Mouse (Mus musculus) ovary, postnatal 36 days (tissue): ENCODE results near the gene Apoc2.

ENCODE experiments used
- DNase-seq: peaks from one replicate; pipeline ENCODE4 v3.0.0; 2022; ENCODE audit warnings: low spot score, mixed read lengths

The Apoc2 gene

GRCm38 (mm10) chr7:19677872-19678271 is at the start of gene Apoc2:
TSS of gene Apoc2 (minus strand) at chr7:19677941.
- DNase-seq, result no peak

- DNase-seq, result no peak
Measured at GRCm38 (mm10) chr7:19726541-19726940, 48.8 kb upstream of the Apoc2 start.

- no peak for DNase-seq
Measured at GRCm38 (mm10) chr7:19724167-19724566, 46.4 kb upstream of the Apoc2 start.

GRCm38 (mm10) chr7:19722754-19723195 is 45.0 kb upstream of the Apoc2 start:
- no peak for DNase-seq

GRCm38 (mm10) chr7:19719200-19719599 is 41.5 kb upstream of the Apoc2 start:
- no peak for DNase-seq

GRCm38 (mm10) chr7:19718297-19718952 is 40.7 kb upstream of the Apoc2 start:
- DNase-seq, result no peak

- no peak for DNase-seq
Measured at GRCm38 (mm10) chr7:19717346-19717745, 39.6 kb upstream of the Apoc2 start.

GRCm38 (mm10) chr7:19716822-19717221 is 39.1 kb upstream of the Apoc2 start:
- no peak for DNase-seq

GRCm38 (mm10) chr7:19716055-19716682 is 38.4 kb upstream of the Apoc2 start:
- DNase-seq, result no peak

- peak; percentile 97 for DNase-seq
Measured at GRCm38 (mm10) chr7:19715239-19716054, 37.7 kb upstream of the Apoc2 start, which contains the start of gene Tomm40. TSS of gene Tomm40 (minus strand) at chr7:19715438.

GRCm38 (mm10) chr7:19714836-19715235 is 37.1 kb upstream of the Apoc2 start:
- no peak for DNase-seq

- DNase-seq, result no peak
Measured at GRCm38 (mm10) chr7:19713598-19713997, 35.9 kb upstream of the Apoc2 start.

- no peak for DNase-seq
Measured at GRCm38 (mm10) chr7:19713196-19713595, 35.5 kb upstream of the Apoc2 start.

GRCm38 (mm10) chr7:19712414-19712813 is 34.7 kb upstream of the Apoc2 start:
- DNase-seq, result no peak

GRCm38 (mm10) chr7:19710650-19711049 is 32.9 kb upstream of the Apoc2 start:
- DNase-seq, result no peak

- no peak for DNase-seq
Measured at GRCm38 (mm10) chr7:19705271-19705670, 27.5 kb upstream of the Apoc2 start.

- DNase-seq, result no peak
Measured at GRCm38 (mm10) chr7:19704475-19704874, 26.7 kb upstream of the Apoc2 start.

GRCm38 (mm10) chr7:19702859-19703555 is 25.3 kb upstream of the Apoc2 start:
- no peak for DNase-seq

GRCm38 (mm10) chr7:19701069-19701761 is 23.5 kb upstream of the Apoc2 start:
- DNase-seq, result peak; percentile 75

- DNase-seq, result no peak
Measured at GRCm38 (mm10) chr7:19700299-19701068, 22.7 kb upstream of the Apoc2 start.

GRCm38 (mm10) chr7:19699827-19700148 is 22.0 kb upstream of the Apoc2 start:
- DNase-seq, result no peak
